Mouse (Mus musculus): ENCODE measurements around the gene Klhl26.
"Not testable (repeated sequence)": the region's sequence is repeated elsewhere in the genome, so short reads cannot be mapped to it uniquely, and the experiment has no call there.

Klhl26 gene

GRCm38 (mm10) chr8:70476333-70477268 lies at the start of gene Klhl26:
Gene Klhl26, minus strand, starts transcription at chr8:70476968.
- DNase-seq (ENCODE audit: low spot score in 2 of 2) = peak; percentile 97

GRCm38 (mm10) chr8:70522592-70523403 lies 46.0 kb upstream of the Klhl26 start:
- DNase-seq (ENCODE audit: low spot score in 2 of 2) = peak; percentile 94 to 96

- DNase-seq (ENCODE audit: low spot score in 2 of 2) = no peak
Measured at GRCm38 (mm10) chr8:70519606-70520005, 42.8 kb upstream of the Klhl26 start.

GRCm38 (mm10) chr8:70519043-70519442 lies 42.3 kb upstream of the Klhl26 start:
- DNase-seq (ENCODE audit: low spot score in 2 of 2) = no peak

- no peak for DNase-seq (ENCODE audit: low spot score in 2 of 2)
Measured at GRCm38 (mm10) chr8:70517940-70518643, 41.3 kb upstream of the Klhl26 start.

GRCm38 (mm10) chr8:70513441-70513840 lies 36.7 kb upstream of the Klhl26 start:
- no peak for DNase-seq (ENCODE audit: low spot score in 2 of 2)

GRCm38 (mm10) chr8:70512253-70512903 lies 35.6 kb upstream of the Klhl26 start:
- no peak for DNase-seq (ENCODE audit: low spot score in 2 of 2)

- DNase-seq (ENCODE audit: low spot score in 2 of 2) = no peak
Measured at GRCm38 (mm10) chr8:70511770-70512169, 35.0 kb upstream of the Klhl26 start.

GRCm38 (mm10) chr8:70511174-70511573 lies 34.4 kb upstream of the Klhl26 start:
- DNase-seq (ENCODE audit: low spot score in 2 of 2) = not testable (repeated sequence)

- peak; percentile 97 for DNase-seq (ENCODE audit: low spot score in 2 of 2)
Measured at GRCm38 (mm10) chr8:70510228-70510915, 33.6 kb upstream of the Klhl26 start, which contains the start of gene Uba52. Gene Uba52, minus strand, starts transcription at chr8:70510801.

GRCm38 (mm10) chr8:70509281-70509952 lies 32.6 kb upstream of the Klhl26 start:
- no peak for DNase-seq (ENCODE audit: low spot score in 2 of 2)

GRCm38 (mm10) chr8:70507027-70507393 lies 30.2 kb upstream of the Klhl26 start:
- DNase-seq (ENCODE audit: low spot score in 2 of 2) = no peak

- DNase-seq (ENCODE audit: low spot score in 2 of 2) = peak; percentile 91 to 93
Measured at GRCm38 (mm10) chr8:70506328-70507026, 29.7 kb upstream of the Klhl26 start, which contains the start of gene Rex1bd. Gene Rex1bd, minus strand, starts transcription at chr8:70506752.

GRCm38 (mm10) chr8:70505698-70506327 lies 29.0 kb upstream of the Klhl26 start:
- DNase-seq (ENCODE audit: low spot score in 2 of 2) = no peak

GRCm38 (mm10) chr8:70504851-70505250 lies 28.1 kb upstream of the Klhl26 start:
- DNase-seq (ENCODE audit: low spot score in 2 of 2) = peak; percentile 79 to 84

- DNase-seq (ENCODE audit: low spot score in 2 of 2) = no peak
Measured at GRCm38 (mm10) chr8:70504291-70504716, 27.5 kb upstream of the Klhl26 start.

- peak in 1 of 2 experiments; percentile 58 for DNase-seq (ENCODE audit: low spot score in 2 of 2)
Measured at GRCm38 (mm10) chr8:70503062-70503750, 26.4 kb upstream of the Klhl26 start.

- DNase-seq (ENCODE audit: low spot score in 2 of 2) = no peak
Measured at GRCm38 (mm10) chr8:70502540-70502939, 25.8 kb upstream of the Klhl26 start.

Data from natural killer cell, adult 2 months (primary cell).